Mouse (Mus musculus) ES-E14 (cell line): ENCODE data around the gene Necab2. TPM values are rescaled to one million over a fixed set of nuclear protein-coding genes. Genes with fewer than 3 reads are reported as not detected.

Experiments
- DNase-seq: peaks from one replicate; pipeline ENCODE4 v3.0.0-alpha.2; 2013; ENCODE audit warnings: low read depth, low spot score
- H3K27ac ChIP-seq: 2 replicates; pipeline ENCODE4 v1.5.1; 2012; ENCODE audit warnings: low read depth, mild to moderate bottlenecking, low read length, moderate library complexity, mixed read lengths; ENCODE audit not compliant: poor library complexity, insufficient read depth, severe bottlenecking
- H3K36me3 ChIP-seq: 2 replicates; pipeline ENCODE4 v1.6.1; 2012; ENCODE audit warnings: mild to moderate bottlenecking, low read length, moderate library complexity, mixed read lengths; ENCODE audit not compliant: control insufficient read depth, poor library complexity, insufficient read depth, severe bottlenecking
- H3K4me1 ChIP-seq, 2 experiments: fragments of 150-350 bp in 1 of 2; sonication (generic) in 1 of 2; 2 replicates each; pipeline ENCODE4 v1.6.1; 2012; ENCODE audit warnings: low read length in 2 of 2, mild to moderate bottlenecking in 1 of 2, mixed read lengths in 1 of 2; ENCODE audit not compliant: control insufficient read depth in 2 of 2, insufficient read depth in 2 of 2, poor library complexity in 1 of 2
- H3K4me3 ChIP-seq, 2 experiments: fragments of 150-350 bp in 1 of 2; sonication (generic) in 1 of 2; 2 replicates each; pipeline ENCODE4 v1.5.1; 2012; ENCODE audit warnings: low read length in 2 of 2, low read depth in 1 of 2, mild to moderate bottlenecking in 1 of 2, mixed read lengths in 1 of 2; ENCODE audit not compliant: insufficient read depth in 1 of 2, poor library complexity in 1 of 2, severe bottlenecking in 1 of 2
- H3K9ac ChIP-seq: 2 replicates; pipeline ENCODE4 v1.6.1; 2012; ENCODE audit warnings: low read depth, mild to moderate bottlenecking, low read length, mixed read lengths; ENCODE audit not compliant: poor library complexity, insufficient read depth, severe bottlenecking
- H3K9me3 ChIP-seq: fragments of 150-350 bp; sonication (generic); 2 replicates; pipeline ENCODE4 v1.6.1; 2012; ENCODE audit warnings: low read depth, mild to moderate bottlenecking, low read length; ENCODE audit not compliant: control insufficient read depth, insufficient read depth
- CHD2 ChIP-seq: IDR thresholded peaks from 2 replicates; pipeline ENCODE4 v1.6.1; 2014; ENCODE audit warnings: mild to moderate bottlenecking, low read depth, low read length, inconsistent platforms
- HCFC1 ChIP-seq: IDR thresholded peaks from 2 replicates; pipeline ENCODE4 v1.6.1; 2012; ENCODE audit warnings: low read length, inconsistent platforms, borderline replicate concordance; ENCODE audit not compliant: insufficient read depth
- MAFK ChIP-seq: IDR thresholded peaks from 2 replicates; pipeline ENCODE4 v1.6.1; 2014; ENCODE audit warnings: mild to moderate bottlenecking, low read depth, low read length, inconsistent platforms; ENCODE audit not compliant: insufficient read depth
- ZC3H11A ChIP-seq: IDR thresholded peaks from 2 replicates; pipeline ENCODE4 v1.6.1; 2012; ENCODE audit warnings: low read depth, mild to moderate bottlenecking, inconsistent platforms, low read length, borderline replicate concordance
- ZNF384 ChIP-seq: IDR thresholded peaks from 2 replicates; pipeline ENCODE4 v1.6.1; 2012; ENCODE audit warnings: low read depth, low read length, inconsistent platforms
- in situ Hi-C, 2 experiments: fragments of 600-800 bp; cut with MboI; formaldehyde crosslinking; loops; one replicate each; pipeline ENCODE4 v1.15.1; 2025; ENCODE audit warnings: low sequenced_read_pairs in 2 of 2, inconsistent platforms in 1 of 2; ENCODE audit not compliant: unreplicated experiment in 2 of 2
- total RNA-seq: library from RNA; depleted of rRNA; stranded (reverse); fragments of 300-350 nt; gene quantifications from 2 replicates; pipeline ENCODE4 v1.2.3, GENCODE M21; 2012

The Necab2 gene
- total RNA-seq, 1 experiment = 8.5 TPM

GRCm38 (mm10) chr8:119425533-119425932 is 21.0 kb upstream of the Necab2 start:
- Histone ChIP-seq H3K9ac (no peak overlapping the region), H3K4me1 (peaks cover 0 to 12% of the 10 kb centered on the region in 2 experiments; a peak in 1 of 4 replicates), H3K27ac (no peak overlapping the region)

DNA sequence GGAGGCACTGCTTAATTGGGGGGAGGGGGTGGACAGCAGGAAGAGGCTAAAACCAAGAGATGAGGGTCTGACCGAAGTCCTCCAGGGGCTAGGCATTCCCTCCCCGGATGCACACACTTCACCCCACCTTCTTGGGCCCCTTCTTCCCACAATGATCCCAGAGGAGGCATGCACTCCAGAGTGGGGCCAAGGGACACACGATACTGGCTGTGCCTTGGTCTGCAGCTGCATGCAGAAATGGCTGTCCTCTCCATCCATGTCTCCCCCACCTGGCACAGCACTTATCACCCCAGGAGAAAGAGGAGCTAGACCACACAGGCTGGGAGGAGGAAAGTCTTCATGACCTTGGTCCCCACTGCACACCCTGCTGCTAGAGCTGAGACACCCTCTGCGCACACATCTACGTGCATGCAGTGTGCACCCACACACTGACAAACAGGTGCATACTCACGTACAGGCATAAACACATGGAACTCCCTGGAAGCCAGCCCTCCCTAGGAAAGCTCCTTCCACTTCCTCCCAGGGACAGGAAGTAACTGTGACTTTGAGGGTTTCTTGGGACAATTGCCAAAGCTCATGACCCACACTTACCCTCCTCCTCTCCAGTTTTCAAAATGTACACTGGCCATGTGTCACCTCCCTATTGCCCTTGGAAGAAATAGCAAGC is 20.3 kb upstream of the Necab2 start:
- TF ChIP-seq CHD2 = no peak
- no peak for TF ChIP-seq ZNF384
- TF ChIP-seq ZC3H11A = no peak

More at GRCm38 (mm10) chr8:119425533-119425932, 21.0 kb upstream of the Necab2 start:
- DNase-seq = no peak
- Histone ChIP-seq H3K4me3 (no peak overlapping the region), H3K36me3 (no peaks in the 10 kb centered on the region), H3K9me3 (no peaks in the 10 kb centered on the region)
- TF ChIP-seq CHD2 (no peak), ZNF384 (no peak), HCFC1 (no peak), ZC3H11A (no peak), MAFK (no peak)
- in situ Hi-C loops = no loop called here

GRCm38 (mm10) chr8:119427634-119428349 is 18.7 kb upstream of the Necab2 start:
- TF ChIP-seq HCFC1 (no peak), ZNF384 (no peak), CHD2 (no peak), MAFK (no peak), ZC3H11A (no peak)
- no peak overlapping the region for H3K9ac ChIP-seq
- H3K4me1 ChIP-seq = peaks cover 0 to 5% of the 10 kb centered on the region in 2 experiments; a peak in 1 of 4 replicates
- H3K4me3 ChIP-seq = no peak overlapping the region
- H3K36me3 ChIP-seq = no peaks in the 10 kb centered on the region
- H3K27ac ChIP-seq = no peak overlapping the region
- in situ Hi-C loops = no loop called here
- no peaks in the 10 kb centered on the region for H3K9me3 ChIP-seq
- DNase-seq = no peak

More for the DNA sequence above, 20.3 kb upstream of the Necab2 start:
- H3K4me1 ChIP-seq = peaks cover 0 to 8% of the 10 kb centered on the region in 2 experiments; a peak in 1 of 4 replicates
- no peak overlapping the region for H3K4me3 ChIP-seq
- H3K9me3 ChIP-seq = no peaks in the 10 kb centered on the region
- no peak overlapping the region for H3K27ac ChIP-seq
- H3K36me3 ChIP-seq = no peaks in the 10 kb centered on the region
- DNase-seq = no peak
- H3K9ac ChIP-seq = no peak overlapping the region
- in situ Hi-C loops = no loop called here

DNA sequence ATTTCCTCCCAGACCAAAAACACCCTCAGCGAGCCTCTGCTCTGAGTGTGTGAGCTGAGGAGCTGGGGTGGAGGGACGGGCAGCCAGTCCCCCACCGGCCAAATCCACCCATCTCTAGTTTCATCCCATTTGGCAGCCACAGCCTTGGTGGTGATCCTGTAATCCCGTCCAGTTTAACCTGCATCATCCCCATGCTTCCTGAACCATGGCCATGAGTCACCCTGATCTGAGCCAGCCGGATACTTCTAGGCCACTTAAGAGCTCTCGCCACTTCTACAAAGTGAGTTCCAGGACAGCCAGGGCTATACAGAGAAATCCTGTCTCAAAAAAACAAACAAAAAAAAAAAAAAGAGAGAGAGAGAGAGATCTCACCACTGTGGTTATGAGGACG is 18.2 kb upstream of the Necab2 start:
- no peak overlapping the region for H3K27ac ChIP-seq
- no peak for DNase-seq
- H3K4me3 ChIP-seq = no peak overlapping the region
- no peaks in the 10 kb centered on the region for H3K9me3 ChIP-seq
- no peak overlapping the region for H3K9ac ChIP-seq
- in situ Hi-C loops = no loop called here
- no peak for TF ChIP-seq ZC3H11A
- TF ChIP-seq HCFC1 = no peak
- no peak for TF ChIP-seq ZNF384
- no peak for TF ChIP-seq MAFK
- no peak for TF ChIP-seq CHD2
- H3K36me3 ChIP-seq = no peaks in the 10 kb centered on the region
- H3K4me1 ChIP-seq = peaks cover 0 to 5% of the 10 kb centered on the region in 2 experiments; a peak in 1 of 4 replicates
